In genomic region chr1:194774350-194774749, GRCm38 (mm10) we compare ENCODE assay signal across 21 mouse cellular contexts.
DNase-seq lines count a peak whose midpoint lies in the region; ATAC-seq and TF ChIP-seq lines count a peak whose summit lies in the region.
"Had no signal": no experiment of that assay in that cellular context is flagged by ENCODE, and none has a peak within 500 bp of the region (broad histone marks: within the 10 kb centered on the region; RNA-seq: fewer than 3 reads in every experiment).

No protein-coding gene starts in this region.

- H3K36me3 ChIP-seq in heart, embryonic 10.5 days = no peaks in the 10 kb centered on the region
- H3K36me3 ChIP-seq in liver, embryonic 13.5 days = no peaks in the 10 kb centered on the region
- no peaks in the 10 kb centered on the region; the same call in 1 of the 2 replicates for H3K36me3 ChIP-seq in liver, postnatal 0 days (replicated peaks; ENCODE audit: insufficient read depth, low read length)
- no peaks in the 10 kb centered on the region for H3K36me3 ChIP-seq in thymus, adult 2 months (ENCODE audit: control insufficient read depth, insufficient read depth, low read length)
- H3K36me3 ChIP-seq: G1E had no signal

- H3K4me1 ChIP-seq in heart, embryonic 10.5 days = no peaks in the 10 kb centered on the region
- peaks cover 41% of the 10 kb centered on the region for H3K4me1 ChIP-seq in liver, embryonic 13.5 days (replicated peaks)
- H3K4me1 ChIP-seq in liver, postnatal 0 days (ENCODE audit: insufficient read depth) = peaks cover 6% of the 10 kb centered on the region; the same call in 1 of the 2 replicates
- no peaks in the 10 kb centered on the region for H3K4me1 ChIP-seq in thymus, adult 2 months (replicated peaks; ENCODE audit: control insufficient read depth, insufficient read depth, low read length)
- H3K4me1 ChIP-seq: heart, embryonic 13.5 days had no signal

- 73% methylated on average over 2 of the region's 2 CpGs for WGBS in heart, embryonic 10.5 days
- 25% methylated on average over 2 of the region's 2 CpGs for WGBS in liver, embryonic 13.5 days (ENCODE audit: insufficient replicate concordance)
- 53% methylated on average over 2 of the region's 2 CpGs for WGBS in liver, postnatal 0 days (ENCODE audit: insufficient replicate concordance)
- WGBS in thymus, adult 2 months = 88% methylated on average over 2 of the region's 2 CpGs

- intact Hi-C loops in gastrocnemius, postnatal 36 days (cut with DNase I) = no loop called here

- H3K9me3 ChIP-seq in heart, embryonic 10.5 days = no peaks in the 10 kb centered on the region
- no peaks in the 10 kb centered on the region for H3K9me3 ChIP-seq in liver, embryonic 13.5 days (replicated peaks)
- no peaks in the 10 kb centered on the region for H3K9me3 ChIP-seq in liver, postnatal 0 days (ENCODE audit: low read length)
- H3K9me3 ChIP-seq: embryonic facial prominence, embryonic 10.5 days; forebrain, embryonic 15.5 days; G1E; heart, embryonic 13.5 days had no signal

- H3K4me3 ChIP-seq in heart, embryonic 10.5 days = no peak overlapping the region
- no peak overlapping the region for H3K4me3 ChIP-seq in liver, embryonic 13.5 days (replicated peaks)
- no peak overlapping the region for H3K4me3 ChIP-seq in liver, postnatal 0 days (ENCODE audit: low read depth, low read length)
- no peak overlapping the region for H3K4me3 ChIP-seq in thymus, adult 2 months (ENCODE audit: control insufficient read depth, insufficient read depth, low read length)
- H3K4me3 ChIP-seq: embryonic facial prominence, embryonic 10.5 days; erythroblast, embryonic 14.5 days; forebrain, embryonic 15.5 days; heart, embryonic 13.5 days had no signal

- peak; percentile 54; the same call in 1 of the 2 replicates for TF ChIP-seq EP300 in liver, postnatal 0 days (IDR thresholded peaks at IDR 0.05; ENCODE audit: low read depth)

- H3K9ac ChIP-seq in liver, embryonic 13.5 days = no peak overlapping the region; the same call in 1 of the 2 replicates
- no peak overlapping the region for H3K9ac ChIP-seq in liver, postnatal 0 days (replicated peaks)
- H3K9ac ChIP-seq: forebrain, embryonic 15.5 days; heart, embryonic 13.5 days; hindbrain, embryonic 14.5 days had no signal

- H3K4me2 ChIP-seq in liver, embryonic 13.5 days = peak overlapping the region; percentile 31
- H3K4me2 ChIP-seq in liver, postnatal 0 days (ENCODE audit: low read depth, low read length) = no peak overlapping the region
- H3K4me2 ChIP-seq: forebrain, embryonic 15.5 days; heart, embryonic 13.5 days; hindbrain, embryonic 14.5 days had no signal

- TF ChIP-seq CTCF in liver, postnatal 0 days (IDR thresholded peaks at IDR 0.05; ENCODE audit: low read depth) = no peak
- TF ChIP-seq CTCF in thymus, adult 2 months (IDR thresholded peaks at IDR 0.05; ENCODE audit: borderline replicate concordance, control insufficient read depth, extremely low read depth, insufficient read depth, low read length, poor library complexity) = no peak

- ATAC-seq in erythroid progenitor cell, adult 5-6 weeks (replicated peaks; ENCODE audit: low FRiP score, poor library complexity, severe bottlenecking) = peak; percentile 63
- peak; percentile 88 for ATAC-seq in liver, embryonic 13.5 days (ENCODE audit: low read depth)
- ATAC-seq in liver, postnatal 0 days = peak; percentile 90
- ATAC-seq: CD4-positive, CD25-positive, alpha-beta regulatory T cell, adult 4 months; forebrain, embryonic 15.5 days had no signal

- DNase-seq in heart, adult 11 months = peak; percentile 6
- no peak for DNase-seq in heart, embryonic 10.5 days (ENCODE audit: low spot score)
- peak; percentile 23 for DNase-seq in liver, embryonic 13.5 days
- DNase-seq in liver, postnatal 0 days = no peak
- no peak for DNase-seq in adrenal gland, adult 18-20 months (ENCODE audit: low spot score in 2 of 2)
- DNase-seq in gastrocnemius, postnatal 36 days = no peak
- no peak for DNase-seq in thymus, adult 2 months
- DNase-seq: adrenal gland, postnatal 10 days; B cell, adult 2 months; cerebellum, adult 18-20 months; cerebellum, adult 9-11 months; cerebellum, postnatal 36 days; heart, postnatal 36 days had no signal

- no peaks in the 10 kb centered on the region; the same call in 1 of the 2 replicates for H3K27me3 ChIP-seq in heart, embryonic 10.5 days (ENCODE audit: insufficient read depth, poor library complexity, severe bottlenecking)
- H3K27me3 ChIP-seq in liver, embryonic 13.5 days = no peaks in the 10 kb centered on the region
- no peaks in the 10 kb centered on the region for H3K27me3 ChIP-seq in liver, postnatal 0 days (ENCODE audit: insufficient read depth, low read length)
- no peaks in the 10 kb centered on the region for H3K27me3 ChIP-seq in thymus, adult 2 months (ENCODE audit: control insufficient read depth, insufficient read depth, low read length)
- H3K27me3 ChIP-seq: forebrain, embryonic 15.5 days; heart, embryonic 13.5 days had no signal

- TF ChIP-seq POLR2A in thymus, adult 2 months (IDR thresholded peaks at IDR 0.05; ENCODE audit: control insufficient read depth, extremely low read depth, insufficient read depth, low read length, poor library complexity) = no peak

- no peak overlapping the region for H3K27ac ChIP-seq in heart, embryonic 10.5 days
- peak overlapping the region; percentile 68 for H3K27ac ChIP-seq in liver, embryonic 13.5 days
- no peak overlapping the region for H3K27ac ChIP-seq in liver, postnatal 0 days (ENCODE audit: low read depth)
- H3K27ac ChIP-seq in thymus, adult 2 months (ENCODE audit: control insufficient read depth, insufficient read depth, low read length) = no peak overlapping the region
- H3K27ac ChIP-seq: embryonic facial prominence, embryonic 10.5 days; forebrain, embryonic 15.5 days; heart, embryonic 13.5 days; hindbrain, embryonic 14.5 days had no signal

Comparison
In these comparisons a context has a peak if more than half of its experiments do, and no peak if none do; other contexts are left out.
1. DNase-seq: peak in heart, adult 11 months (single experiment) and liver, embryonic 13.5 days (single experiment); none in heart, embryonic 10.5 days (single experiment), liver, postnatal 0 days (single experiment), adrenal gland, adult 18-20 months (0 of 2), gastrocnemius, postnatal 36 days (0 of 2) and thymus, adult 2 months (single experiment).
2. Peak in every context shown above with its lines, with median percentiles within 50 percentile points of each other: ATAC-seq.